Mouse (Mus musculus): Measurements from ENCODE around the gene Hira.

The Hira gene

DNA sequence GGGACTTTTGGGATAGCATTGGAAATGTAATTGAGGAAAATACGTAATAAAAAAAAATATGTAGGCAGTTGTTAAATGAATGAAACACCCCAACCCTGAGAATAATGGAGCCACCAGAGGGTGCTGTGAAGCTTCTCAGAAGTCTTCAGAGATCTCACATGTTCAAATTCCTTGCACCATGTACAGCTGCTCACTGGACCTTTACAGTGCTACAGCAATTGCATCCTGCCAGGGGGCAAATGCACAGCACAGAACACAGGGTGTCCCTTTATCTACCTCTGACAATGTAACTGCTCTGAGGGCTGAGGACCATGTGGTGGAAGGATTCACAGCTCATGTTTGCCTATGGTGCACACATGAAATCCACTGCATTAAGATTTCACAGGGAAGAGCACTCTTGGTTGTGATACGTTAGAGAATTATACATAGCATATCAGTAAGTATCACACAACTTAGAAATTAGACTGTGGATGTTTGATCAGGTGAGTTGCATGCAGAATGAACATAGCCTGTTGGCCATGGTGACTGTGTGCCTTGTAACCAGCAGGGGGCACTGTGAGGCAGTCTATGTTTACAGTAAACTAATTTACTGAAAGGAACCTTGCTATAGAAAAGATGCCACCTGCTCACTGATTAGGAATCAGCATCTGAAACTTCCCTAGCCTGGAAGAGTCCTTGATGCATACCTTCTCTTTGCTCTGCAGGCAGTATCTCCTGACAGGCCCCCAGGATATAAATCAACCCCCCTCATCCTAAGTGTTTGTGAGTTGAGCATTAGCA, 126.0 kb downstream of the Hira start:
- in situ Hi-C loops (cut with MboI; ENCODE audit: low pct_unique_long_range_greater_than_20kb in 1 of 2, low sequenced_read_pairs in 2 of 2, unreplicated experiment in 1 of 2), result loop anchor here (10.0 to 25.0 kb wide), 2 partner anchors 82 to 385 kb away; no protein-coding TSS in a partner anchor

DNA sequence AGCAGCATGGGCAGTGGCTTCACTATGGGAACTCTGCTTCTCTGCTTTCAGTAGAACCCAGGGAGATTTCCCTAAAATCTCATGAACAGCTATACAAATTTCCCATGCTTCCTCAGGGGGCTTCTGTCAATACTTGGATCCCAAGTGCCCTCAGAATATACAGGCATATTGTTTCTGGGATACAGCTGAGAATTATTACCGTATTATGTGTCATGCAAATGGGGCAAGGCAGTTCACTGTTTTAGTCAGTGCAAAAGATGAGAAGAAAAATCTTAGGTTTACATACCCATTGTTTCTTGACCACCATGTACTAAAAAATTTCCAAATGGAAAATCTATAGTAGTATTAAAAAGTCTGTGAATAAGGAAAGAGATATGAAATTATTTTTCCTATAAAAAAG, 126.9 kb downstream of the Hira start:
- in situ Hi-C loops (cut with MboI; ENCODE audit: low pct_unique_long_range_greater_than_20kb in 1 of 2, low sequenced_read_pairs in 2 of 2, unreplicated experiment in 1 of 2), result loop anchor here (10.0 to 25.0 kb wide), 2 partner anchors 81 to 384 kb away; no protein-coding TSS in a partner anchor

GRCm38 (mm10) chr16:19005298-19005697, 128.5 kb downstream of the Hira start:
- in situ Hi-C loops (cut with MboI; ENCODE audit: low pct_unique_long_range_greater_than_20kb in 1 of 2, low sequenced_read_pairs in 2 of 2, unreplicated experiment in 1 of 2), result loop anchor here (10.0 to 25.0 kb wide), 2 partner anchors 80 to 382 kb away; no protein-coding TSS in a partner anchor

- in situ Hi-C loops (cut with MboI; ENCODE audit: low pct_unique_long_range_greater_than_20kb in 1 of 2, low sequenced_read_pairs in 2 of 2, unreplicated experiment in 1 of 2), result loop anchor here (10.0 to 25.0 kb wide), 2 partner anchors 78 to 381 kb away; no protein-coding TSS in a partner anchor
Observed at GRCm38 (mm10) chr16:19006715-19007114, 129.9 kb downstream of the Hira start.

- in situ Hi-C loops (cut with MboI; ENCODE audit: low pct_unique_long_range_greater_than_20kb in 1 of 2, low sequenced_read_pairs in 2 of 2, unreplicated experiment in 1 of 2), result loop anchor here (10.0 to 25.0 kb wide), 2 partner anchors 78 to 380 kb away; no protein-coding TSS in a partner anchor
Observed at GRCm38 (mm10) chr16:19007186-19007591, 130.4 kb downstream of the Hira start.

GRCm38 (mm10) chr16:19010710-19011109, 133.9 kb downstream of the Hira start:
- in situ Hi-C loops (cut with MboI; ENCODE audit: low pct_unique_long_range_greater_than_20kb in 1 of 2, low sequenced_read_pairs in 2 of 2, unreplicated experiment in 1 of 2), result loop anchor here (25.0 kb wide), 1 partner anchor 377 kb away; no protein-coding TSS in a partner anchor

DNA sequence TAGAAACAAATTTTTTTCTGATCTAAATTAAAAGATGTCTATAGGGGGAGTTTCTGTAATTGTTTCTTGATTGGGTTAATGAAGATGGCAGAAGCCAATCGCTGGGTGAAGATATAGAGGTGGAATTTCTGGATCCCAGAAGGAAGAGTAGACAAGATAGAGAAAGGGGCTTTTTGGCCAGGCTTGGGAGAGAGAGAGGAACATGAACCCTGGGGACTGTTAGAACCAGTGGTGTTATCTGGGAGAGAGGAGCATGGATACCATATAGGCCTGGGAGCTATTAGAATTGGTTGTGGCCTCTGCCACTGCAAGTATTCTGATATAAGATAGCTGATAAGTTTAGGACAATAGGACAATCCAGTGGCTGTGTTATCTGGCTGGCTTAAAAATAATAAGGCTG, 136.7 kb downstream of the Hira start:
- in situ Hi-C loops (cut with MboI; ENCODE audit: low pct_unique_long_range_greater_than_20kb in 1 of 2, low sequenced_read_pairs in 2 of 2, unreplicated experiment in 1 of 2), result loop anchor here (25.0 kb wide), 1 partner anchor 374 kb away; no protein-coding TSS in a partner anchor

- in situ Hi-C loops (cut with MboI; ENCODE audit: low pct_unique_long_range_greater_than_20kb in 1 of 2, low sequenced_read_pairs in 2 of 2, unreplicated experiment in 1 of 2), result loop anchor here (25.0 kb wide), 1 partner anchor 373 kb away; no protein-coding TSS in a partner anchor
Observed at GRCm38 (mm10) chr16:19014650-19015049, 137.8 kb downstream of the Hira start.
